Mouse (Mus musculus): ENCODE data around the gene Yme1l1. TPM values are rescaled to one million over a fixed set of nuclear protein-coding genes. Genes with fewer than 3 reads are reported as not detected.

The Yme1l1 gene
- polyA plus RNA-seq, 1 experiment from 2014 or later, result 90.2 TPM

- no peaks in the 10 kb centered on the region for H3K4me1 ChIP-seq (ENCODE audit: control insufficient read depth, insufficient read depth, low read length)
- no peak within 1 kb of the TSS for H3K4me3 ChIP-seq (ENCODE audit: low read depth, low read length)
- no peak within 1 kb of the TSS for H3K27ac ChIP-seq (ENCODE audit: low read length)
- 80% methylated on average over 15 of the region's 15 CpGs for WGBS
- H3K4me2 ChIP-seq (replicated peaks; ENCODE audit: low read depth, low read length), result no peak within 1 kb of the TSS
- ATAC-seq (ENCODE audit: insufficient number of reproducible peaks, insufficient read depth, low FRiP score, low read depth), result no peak
- H3K27me3 ChIP-seq (ENCODE audit: control insufficient read depth, insufficient read depth, low read length), result no peaks in the 10 kb centered on the region
- H3K36me3 ChIP-seq (ENCODE audit: control insufficient read depth, insufficient read depth, low read length), result no peaks in the 10 kb centered on the region
- H3K9me3 ChIP-seq (ENCODE audit: control insufficient read depth, low read depth, low read length), result no peaks in the 10 kb centered on the region
- H3K9ac ChIP-seq (replicated peaks; ENCODE audit: low read depth, low read length), result no peak within 1 kb of the TSS
Measured at GRCm38 (mm10) chr2:23207070-23207526, 50.9 kb downstream of the Yme1l1 start, which contains the start of gene 4931423N10Rik. Gene 4931423N10Rik, plus strand, starts transcription at chr2:23207476.

- no peak for ATAC-seq (ENCODE audit: insufficient number of reproducible peaks, insufficient read depth, low FRiP score, low read depth)
- H3K9me3 ChIP-seq (ENCODE audit: control insufficient read depth, low read depth, low read length), result no peaks in the 10 kb centered on the region
- no peak overlapping the region for H3K9ac ChIP-seq (replicated peaks; ENCODE audit: low read depth, low read length)
- H3K27me3 ChIP-seq (ENCODE audit: control insufficient read depth, insufficient read depth, low read length), result no peaks in the 10 kb centered on the region
- H3K4me3 ChIP-seq (ENCODE audit: low read depth, low read length), result no peak overlapping the region
- WGBS, result 81% methylated on average over 5 of the region's 5 CpGs
- no peak overlapping the region for H3K4me2 ChIP-seq (replicated peaks; ENCODE audit: low read depth, low read length)
- H3K36me3 ChIP-seq (ENCODE audit: control insufficient read depth, insufficient read depth, low read length), result no peaks in the 10 kb centered on the region
- H3K4me1 ChIP-seq (ENCODE audit: control insufficient read depth, insufficient read depth, low read length), result no peaks in the 10 kb centered on the region
- no peak overlapping the region for H3K27ac ChIP-seq (ENCODE audit: low read length)
Measured at GRCm38 (mm10) chr2:23213661-23214060, 57.5 kb downstream of the Yme1l1 start.

- WGBS, result 59% methylated on average over 5 of the region's 7 CpGs
Measured at GRCm38 (mm10) chr2:23225199-23225598, 69.0 kb downstream of the Yme1l1 start.

GRCm38 (mm10) chr2:23228463-23228862 is 72.3 kb downstream of the Yme1l1 start:
- no peaks in the 10 kb centered on the region for H3K27me3 ChIP-seq (ENCODE audit: control insufficient read depth, insufficient read depth, low read length)
- no peak overlapping the region for H3K4me3 ChIP-seq (ENCODE audit: low read depth, low read length)
- H3K36me3 ChIP-seq (ENCODE audit: control insufficient read depth, insufficient read depth, low read length), result no peaks in the 10 kb centered on the region
- no peak for ATAC-seq (ENCODE audit: insufficient number of reproducible peaks, insufficient read depth, low FRiP score, low read depth)
- no peaks in the 10 kb centered on the region for H3K4me1 ChIP-seq (ENCODE audit: control insufficient read depth, insufficient read depth, low read length)
- no peak overlapping the region for H3K27ac ChIP-seq (ENCODE audit: low read length)
- H3K9ac ChIP-seq (replicated peaks; ENCODE audit: low read depth, low read length), result no peak overlapping the region
- H3K4me2 ChIP-seq (replicated peaks; ENCODE audit: low read depth, low read length), result no peak overlapping the region
- 80% methylated on average over 2 of the region's 2 CpGs for WGBS
- H3K9me3 ChIP-seq (ENCODE audit: control insufficient read depth, low read depth, low read length), result no peaks in the 10 kb centered on the region

More at GRCm38 (mm10) chr2:23225199-23225598, 69.0 kb downstream of the Yme1l1 start:
- no peaks in the 10 kb centered on the region for H3K36me3 ChIP-seq (ENCODE audit: control insufficient read depth, insufficient read depth, low read length)
- H3K9ac ChIP-seq (replicated peaks; ENCODE audit: low read depth, low read length), result no peak overlapping the region
- no peaks in the 10 kb centered on the region for H3K27me3 ChIP-seq (ENCODE audit: control insufficient read depth, insufficient read depth, low read length)
- no peaks in the 10 kb centered on the region for H3K4me1 ChIP-seq (ENCODE audit: control insufficient read depth, insufficient read depth, low read length)
- no peak overlapping the region for H3K4me2 ChIP-seq (replicated peaks; ENCODE audit: low read depth, low read length)
- H3K4me3 ChIP-seq (ENCODE audit: low read depth, low read length), result no peak overlapping the region
- no peak for ATAC-seq (ENCODE audit: insufficient number of reproducible peaks, insufficient read depth, low FRiP score, low read depth)
- H3K27ac ChIP-seq (ENCODE audit: low read length), result no peak overlapping the region
- H3K9me3 ChIP-seq (ENCODE audit: control insufficient read depth, low read depth, low read length), result no peaks in the 10 kb centered on the region

GRCm38 (mm10) chr2:23234065-23234773 is 78.0 kb downstream of the Yme1l1 start:
- Histone ChIP-seq H3K4me1 (ENCODE audit: control insufficient read depth, insufficient read depth, low read length) (no peaks in the 10 kb centered on the region), H3K9ac (replicated peaks; ENCODE audit: low read depth, low read length) (no peak overlapping the region; the same call in 1 of the 2 replicates), H3K27ac (ENCODE audit: low read length) (no peak overlapping the region), H3K27me3 (ENCODE audit: control insufficient read depth, insufficient read depth, low read length) (no peaks in the 10 kb centered on the region), H3K36me3 (ENCODE audit: control insufficient read depth, insufficient read depth, low read length) (no peaks in the 10 kb centered on the region), H3K9me3 (ENCODE audit: control insufficient read depth, low read depth, low read length) (no peaks in the 10 kb centered on the region), H3K4me3 (ENCODE audit: low read depth, low read length) (peak overlapping the region; percentile 40), H3K4me2 (replicated peaks; ENCODE audit: low read depth, low read length) (peak overlapping the region; percentile 68)
- under 1% methylated on average over 26 of the region's 50 CpGs for WGBS
- ATAC-seq (ENCODE audit: insufficient number of reproducible peaks, insufficient read depth, low FRiP score, low read depth), result 0 out of 2 replicates have a peak, but pooled peaks have one; percentile 61

Other genes with a start within 250 kb of the Yme1l1 start
- gene Abi1, start 116.1 kb upstream of the Yme1l1 start, polyA plus RNA-seq (2014; fragmentation: Nextera tagmentation; extraction: Ambion mirVana), result 58.6 TPM in 2 replicates
- 33.1 and 34.3 TPM in 2 replicates for gene Acbd5, start 88.2 kb upstream of the Yme1l1 start, polyA plus RNA-seq (2014; fragmentation: Nextera tagmentation; extraction: Ambion mirVana)
- 12.3 and 15.9 TPM in 2 replicates for gene Mastl, start 345 bp upstream of the Yme1l1 start, polyA plus RNA-seq (2014; fragmentation: Nextera tagmentation; extraction: Ambion mirVana)
- gene 4931423N10Rik, start 51.1 kb downstream of the Yme1l1 start, polyA plus RNA-seq (2014; fragmentation: Nextera tagmentation; extraction: Ambion mirVana), result not detected in 2 replicates
- gene Nxph2, start 164.9 kb downstream of the Yme1l1 start, polyA plus RNA-seq (2014; fragmentation: Nextera tagmentation; extraction: Ambion mirVana), result 0.35 and 0.52 TPM in 2 replicates

Measured in stomach, embryonic 14.5 days (tissue).